Mouse (Mus musculus) intestine, embryonic 16.5 days (tissue): ENCODE data around the gene Stxbp4. TPM values are rescaled to one million over a fixed set of nuclear protein-coding genes. Genes with fewer than 3 reads are reported as not detected.
A peak's percentile ranks its signal among the peaks of the same experiment; 100 is the strongest.

Experiments used
- ATAC-seq: fragments of 200-750 bp; cut with Nextera tagmentation; 2 replicates; pipeline ENCODE4 v1.8.0; 2017; ENCODE audit warnings: moderate TSS enrichment, moderate library complexity
- H3K27ac ChIP-seq: fragments of 300-500 bp; sonication (generic); 2 replicates; pipeline ENCODE4 v1.5.1; 2014; ENCODE audit warnings: mild to moderate bottlenecking, low read length
- H3K27me3 ChIP-seq: fragments of 300-500 bp; sonication (generic); replicated peaks from 2 replicates; pipeline ENCODE4 v1.6.1; 2014; ENCODE audit warnings: low read length, control low read depth, mixed read lengths; ENCODE audit not compliant: control insufficient read depth, insufficient read depth
- H3K36me3 ChIP-seq: fragments of 300-500 bp; sonication (generic); 2 replicates; pipeline ENCODE4 v1.6.1; 2014; ENCODE audit warnings: low read length, control low read depth; ENCODE audit not compliant: control insufficient read depth, insufficient read depth
- H3K4me1 ChIP-seq: fragments of 300-500 bp; sonication (generic); 2 replicates; pipeline ENCODE4 v1.6.1; 2014; ENCODE audit warnings: low read length, control low read depth, mixed read lengths; ENCODE audit not compliant: control insufficient read depth, insufficient read depth
- H3K4me2 ChIP-seq: fragments of 300-500 bp; sonication (generic); 2 replicates; pipeline ENCODE4 v1.6.1; 2014; ENCODE audit warnings: low read depth, low read length, control low read depth
- H3K4me3 ChIP-seq: fragments of 300-500 bp; sonication (generic); 2 replicates; pipeline ENCODE4 v1.5.1; 2014; ENCODE audit warnings: mild to moderate bottlenecking, low read length
- H3K9ac ChIP-seq: fragments of 300-500 bp; sonication (generic); 2 replicates; pipeline ENCODE4 v1.6.1; 2014; ENCODE audit warnings: low read depth, low read length
- H3K9me3 ChIP-seq: fragments of 300-500 bp; sonication (generic); 2 replicates; pipeline ENCODE4 v1.6.1; 2016; ENCODE audit warnings: low read length, control low read depth; ENCODE audit not compliant: control insufficient read depth
- WGBS: fragments of 180-500 bp; shearing (Covaris S2); extraction: QIAGEN DNeasy Blood & Tissue Kit; methylation state at CpG from one replicate; pipeline ENCODE4 v1.1.7; 2014; 5-methylcytosine and 5-hydroxymethylcytosine counted together
- polyA plus RNA-seq: library from polyadenylated mRNA; unstranded; fragments of >200 nt; fragmentation: Nextera tagmentation; extraction: Ambion mirVana; gene quantifications from 2 replicates; pipeline ENCODE4 v1.2.1, GENCODE M21; 2015

The Stxbp4 gene
- polyA plus RNA-seq, 1 experiment from 2014 or later: 11.5 TPM

DNA sequence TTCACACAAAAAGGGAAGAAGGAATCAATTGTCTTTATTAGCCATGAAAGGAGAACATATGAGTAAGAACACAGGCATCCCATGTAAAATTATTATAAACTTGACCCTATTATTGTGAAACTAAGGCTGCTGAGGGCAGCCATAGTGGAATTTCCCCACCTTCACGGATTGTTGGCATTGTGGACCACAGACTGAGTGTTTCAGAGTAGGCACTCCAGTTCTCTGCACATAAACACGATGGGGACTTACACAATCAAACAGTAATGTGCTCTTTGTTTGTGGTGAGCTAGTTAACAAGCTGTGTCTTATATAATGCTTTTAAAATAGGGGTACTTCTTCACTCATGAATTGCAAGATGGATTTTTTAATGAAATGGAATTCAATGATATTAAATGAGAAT, 52.1 kb downstream of the Stxbp4 start:
- Histone ChIP-seq H3K27ac (no peak overlapping the region), H3K4me2 (no peak overlapping the region), H3K9me3 (no peaks in the 10 kb centered on the region), H3K36me3 (0 out of 2 replicates have a peak, but pooled peaks cover 7% of the 10 kb centered on the region), H3K4me1 (no peaks in the 10 kb centered on the region), H3K4me3 (no peak overlapping the region), H3K9ac (no peak overlapping the region), H3K27me3 (no peaks in the 10 kb centered on the region)
- 86% methylated on average over 2 of the region's 2 CpGs for WGBS
- no peak for ATAC-seq

DNA sequence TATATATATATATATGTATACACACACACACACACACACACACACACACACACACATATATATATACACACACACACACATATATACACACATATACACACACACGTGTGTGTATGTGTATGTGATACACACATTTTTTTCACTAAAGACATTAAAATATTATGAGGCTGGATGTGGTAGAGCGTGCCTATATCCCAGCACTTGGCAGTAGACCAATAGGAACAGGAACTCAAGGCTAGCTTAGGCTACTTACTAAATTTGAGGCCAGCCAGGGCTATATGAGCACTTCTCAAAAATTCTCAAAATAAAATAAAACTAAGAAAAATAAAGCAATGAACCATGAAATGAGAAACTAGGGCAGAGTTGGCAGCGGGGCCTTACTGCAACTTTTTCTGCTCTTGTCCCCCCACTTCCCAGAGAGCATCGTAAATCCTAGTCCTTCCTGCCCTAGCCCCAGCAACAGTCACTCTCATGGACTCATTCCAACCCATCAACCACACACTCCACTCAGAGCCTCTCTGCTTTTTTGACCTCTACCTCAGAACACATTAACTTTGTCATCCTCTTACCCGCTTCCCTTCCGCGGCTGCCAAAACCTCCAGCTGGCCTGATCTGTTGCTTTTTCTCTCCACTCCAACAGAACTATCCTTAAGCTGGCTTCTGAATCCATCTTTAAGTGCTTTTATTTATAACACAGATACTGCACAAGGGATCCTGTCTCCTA, 60.7 kb downstream of the Stxbp4 start:
- Histone ChIP-seq H3K27me3 (no peaks in the 10 kb centered on the region), H3K4me1 (peaks cover 5% of the 10 kb centered on the region; the same call in 1 of the 2 replicates), H3K4me3 (no peak overlapping the region), H3K27ac (0 out of 2 replicates have a peak overlapping the region, but pooled peaks have one; percentile 37), H3K36me3 (no peaks in the 10 kb centered on the region), H3K9me3 (no peaks in the 10 kb centered on the region), H3K9ac (no peak overlapping the region), H3K4me2 (no peak overlapping the region)
- 51% methylated on average over 7 of the region's 7 CpGs for WGBS
- ATAC-seq: peak; percentile 87

DNA sequence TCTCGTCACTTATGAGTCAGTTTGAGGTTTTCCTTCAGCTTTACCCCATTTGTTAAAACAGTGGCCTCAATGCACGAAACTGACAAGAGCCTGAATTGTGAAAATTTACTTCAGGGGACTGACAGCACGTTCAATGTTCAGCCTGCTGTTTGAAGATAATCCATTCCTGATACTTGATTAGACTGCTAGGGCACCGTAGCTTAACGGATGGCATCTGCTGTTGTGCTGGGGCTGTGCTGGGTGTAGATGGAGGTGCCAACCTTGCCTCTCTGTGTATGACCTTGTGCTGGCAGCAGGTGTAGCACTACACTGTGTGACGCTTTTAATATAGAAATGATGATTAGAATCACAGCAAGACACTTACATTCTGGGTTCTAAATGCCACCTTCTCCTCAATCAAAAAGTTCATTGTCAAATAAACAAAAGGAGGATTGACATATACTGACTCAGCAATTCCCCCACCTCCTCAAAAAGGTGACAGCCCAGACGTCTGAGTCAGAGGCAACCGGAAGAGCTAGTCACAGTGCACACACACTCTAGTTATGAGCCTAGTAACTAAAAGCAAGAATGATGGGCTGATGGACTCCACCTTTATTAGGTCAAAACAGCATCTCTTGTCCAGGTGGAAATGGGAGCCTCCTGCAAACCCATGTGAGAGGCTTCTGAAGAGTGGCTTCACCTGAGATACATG, 61.5 kb downstream of the Stxbp4 start:
- Histone ChIP-seq H3K9me3 (no peaks in the 10 kb centered on the region), H3K4me2 (no peak overlapping the region), H3K27me3 (no peaks in the 10 kb centered on the region), H3K9ac (no peak overlapping the region), H3K4me1 (peaks cover 5% of the 10 kb centered on the region; the same call in 1 of the 2 replicates), H3K27ac (no peak overlapping the region), H3K4me3 (no peak overlapping the region), H3K36me3 (no peaks in the 10 kb centered on the region)
- ATAC-seq: no peak
- 87% methylated on average over 8 of the region's 8 CpGs for WGBS

DNA sequence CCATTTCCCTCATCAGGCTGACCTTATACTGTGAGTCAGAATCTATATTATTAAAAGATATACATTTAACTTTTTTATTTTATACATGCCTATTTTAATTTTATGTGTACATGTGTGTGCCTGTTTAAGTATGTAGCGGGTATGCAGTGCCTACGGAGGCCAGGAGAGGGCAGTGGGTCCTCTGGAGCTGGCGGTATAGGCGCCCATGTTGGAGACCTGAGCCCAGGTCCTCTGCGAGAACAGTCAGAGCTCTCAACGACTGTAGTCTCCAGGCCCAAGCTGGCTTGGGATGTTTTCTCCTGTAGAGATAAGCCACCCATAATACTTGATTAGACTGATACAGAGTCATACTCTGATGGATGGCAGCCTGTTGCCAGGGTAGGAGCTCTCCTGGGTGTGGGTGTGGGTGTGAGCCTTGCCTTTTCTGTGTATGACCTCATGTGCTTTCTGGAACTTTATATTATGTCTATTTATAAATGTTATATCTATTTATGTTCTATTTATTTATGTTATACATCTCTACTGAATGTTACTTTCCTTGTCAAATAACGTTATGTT, 62.3 kb downstream of the Stxbp4 start:
- Histone ChIP-seq H3K27me3 (no peaks in the 10 kb centered on the region), H3K4me1 (peaks cover 5% of the 10 kb centered on the region; the same call in 1 of the 2 replicates), H3K4me2 (no peak overlapping the region), H3K9ac (no peak overlapping the region), H3K9me3 (no peaks in the 10 kb centered on the region), H3K36me3 (no peaks in the 10 kb centered on the region), H3K27ac (no peak overlapping the region), H3K4me3 (no peak overlapping the region)
- 93% methylated on average over 7 of the region's 7 CpGs for WGBS
- no peak for ATAC-seq

DNA sequence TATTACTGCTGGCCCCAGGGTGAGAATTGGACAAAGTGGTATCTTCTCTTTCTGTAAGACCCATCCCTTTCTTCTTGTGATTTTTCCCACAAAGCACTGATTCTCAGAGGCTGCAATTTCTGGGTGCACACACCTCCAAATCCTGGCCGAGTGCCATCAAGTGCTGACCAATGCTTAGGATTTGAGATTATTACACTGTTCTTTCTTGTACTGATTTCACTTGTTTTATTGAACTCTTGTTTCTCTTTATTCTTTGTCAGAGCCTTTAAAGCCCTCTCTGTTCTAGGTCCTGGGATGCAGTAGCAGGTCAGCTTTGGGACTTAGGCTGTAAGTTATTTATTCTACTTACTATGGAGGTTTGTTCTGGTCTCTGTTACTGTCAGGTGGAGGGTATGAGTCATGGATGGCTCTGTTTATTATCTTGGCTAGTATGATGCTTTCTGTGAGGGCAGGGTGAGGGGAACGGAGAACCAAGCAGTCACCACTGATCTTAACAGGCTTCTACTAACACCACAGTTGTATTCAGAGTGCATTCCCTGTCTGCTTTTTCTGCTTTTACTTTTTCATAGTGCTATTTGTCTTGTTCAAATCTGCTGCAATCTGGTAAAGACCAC, 67.1 kb downstream of the Stxbp4 start:
- no peaks in the 10 kb centered on the region for H3K4me1 ChIP-seq
- H3K9ac ChIP-seq: no peak overlapping the region
- H3K4me3 ChIP-seq: no peak overlapping the region
- no peak overlapping the region for H3K4me2 ChIP-seq
- H3K27me3 ChIP-seq: no peaks in the 10 kb centered on the region
- WGBS: 53% methylated on average over 2 of the region's 2 CpGs
- H3K36me3 ChIP-seq: no peaks in the 10 kb centered on the region
- no peak overlapping the region for H3K27ac ChIP-seq
- ATAC-seq: no peak
- no peaks in the 10 kb centered on the region for H3K9me3 ChIP-seq

DNA sequence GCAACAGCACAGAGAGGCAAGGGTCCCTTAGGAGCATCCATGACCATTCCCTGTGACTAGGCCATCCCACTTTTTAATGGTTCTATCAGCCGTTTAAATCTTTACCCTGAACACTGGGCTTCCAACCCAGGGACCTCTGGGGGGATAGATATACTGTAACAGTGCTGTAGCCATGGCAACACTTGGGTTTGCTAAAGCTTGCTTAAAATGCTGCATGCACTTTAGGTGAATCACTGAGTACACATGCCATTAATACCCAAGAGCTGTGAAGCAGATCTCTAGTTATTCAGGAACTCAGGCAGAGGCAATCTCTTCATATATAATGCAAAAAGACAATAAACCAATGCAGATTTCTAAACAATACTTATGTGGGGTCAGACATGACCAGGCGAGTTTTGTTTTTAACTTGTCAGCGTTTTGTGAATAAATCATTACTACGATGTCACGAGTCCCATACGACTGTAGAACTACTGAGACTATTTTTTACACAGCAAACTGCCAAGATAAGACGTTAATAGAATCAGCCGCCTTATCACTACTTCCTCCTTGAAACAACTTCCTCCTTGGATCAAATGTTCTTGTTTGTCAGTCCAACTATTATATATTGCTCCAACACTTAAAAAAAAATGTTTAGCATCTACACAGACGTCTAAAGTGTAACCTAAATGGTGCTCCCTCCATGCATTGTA, 79.4 kb downstream of the Stxbp4 start:
- no peaks in the 10 kb centered on the region for H3K27me3 ChIP-seq
- no peak overlapping the region for H3K4me2 ChIP-seq
- no peaks in the 10 kb centered on the region for H3K36me3 ChIP-seq
- H3K9ac ChIP-seq: no peak overlapping the region
- peaks cover 3% of the 10 kb centered on the region; the same call in 1 of the 2 replicates for H3K4me1 ChIP-seq
- peak; percentile 89 for ATAC-seq
- H3K27ac ChIP-seq: no peak overlapping the region
- no peak overlapping the region for H3K4me3 ChIP-seq
- H3K9me3 ChIP-seq: no peaks in the 10 kb centered on the region
- WGBS: 49% methylated on average over 9 of the region's 9 CpGs

DNA sequence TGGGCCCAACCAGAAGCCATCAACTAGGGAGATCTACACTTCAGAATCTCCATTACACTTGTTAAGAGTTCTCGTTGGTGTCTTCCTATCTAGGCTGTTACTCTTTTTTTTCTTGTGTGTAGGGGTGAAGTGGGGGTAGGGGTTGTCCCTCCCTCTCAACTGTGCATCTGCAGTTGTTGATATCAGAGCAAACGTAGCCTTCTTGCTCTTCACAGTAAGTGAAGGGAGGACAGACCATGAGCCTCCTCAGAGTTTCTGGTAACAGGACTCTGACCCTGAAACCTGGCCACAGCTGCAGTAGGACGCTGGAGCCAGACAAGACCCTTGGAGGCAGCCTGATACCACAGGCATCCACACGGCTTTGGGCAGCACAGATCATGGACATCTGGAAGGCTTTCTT, 81.4 kb downstream of the Stxbp4 start:
- no peak overlapping the region for H3K4me2 ChIP-seq
- H3K36me3 ChIP-seq: no peaks in the 10 kb centered on the region
- H3K4me1 ChIP-seq: peaks cover 3% of the 10 kb centered on the region; the same call in 1 of the 2 replicates
- WGBS: 72% methylated on average over 4 of the region's 4 CpGs
- no peak overlapping the region for H3K4me3 ChIP-seq
- no peaks in the 10 kb centered on the region for H3K27me3 ChIP-seq
- H3K9ac ChIP-seq: no peak overlapping the region
- ATAC-seq: no peak
- H3K27ac ChIP-seq: no peak overlapping the region
- H3K9me3 ChIP-seq: no peaks in the 10 kb centered on the region

DNA sequence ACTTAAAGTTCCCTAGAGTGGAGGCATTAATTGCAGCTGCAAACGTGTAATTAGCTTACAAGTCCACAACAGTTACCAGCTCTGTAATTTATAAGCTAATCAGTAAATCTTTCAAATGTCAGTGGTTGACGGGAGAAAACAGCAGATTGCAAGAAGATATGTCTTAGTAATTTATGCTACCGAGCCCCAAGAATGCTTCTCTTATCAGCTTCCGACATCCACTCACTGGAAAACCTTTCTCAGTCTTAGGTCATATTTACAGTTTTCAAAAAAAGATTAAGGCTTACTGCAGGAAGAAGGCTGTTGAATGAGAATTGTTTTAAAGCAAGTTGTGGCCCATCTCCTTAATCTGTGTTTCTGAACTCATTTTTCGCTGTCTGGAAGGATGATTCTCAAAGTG, 83.9 kb downstream of the Stxbp4 start:
- no peak overlapping the region for H3K9ac ChIP-seq
- H3K9me3 ChIP-seq: no peaks in the 10 kb centered on the region
- no peaks in the 10 kb centered on the region for H3K27me3 ChIP-seq
- H3K4me2 ChIP-seq: no peak overlapping the region
- WGBS: 55% methylated on average over 5 of the region's 5 CpGs
- no peak overlapping the region for H3K27ac ChIP-seq
- H3K4me1 ChIP-seq: peaks cover 3% of the 10 kb centered on the region; the same call in 1 of the 2 replicates
- H3K36me3 ChIP-seq: no peaks in the 10 kb centered on the region
- no peak for ATAC-seq
- no peak overlapping the region for H3K4me3 ChIP-seq
